Mouse (Mus musculus): ENCODE data around the gene Cfap61.

GRCm38 (mm10) chr2:146062330-146063092 lies 127.9 kb downstream of the Cfap61 start:
- no peak for TF ChIP-seq CTCF (IDR thresholded peaks at IDR 0.05; ENCODE audit: borderline replicate concordance, insufficient read depth, low read length)
- TF ChIP-seq POLR2A (IDR thresholded peaks at IDR 0.05; ENCODE audit: low read depth, low read length) = no peak

Measured in embryonic fibroblast, embryonic 13.5 days (primary cell).